Mouse (Mus musculus) gastrocnemius, postnatal 25 days (tissue): Measurements from ENCODE around the gene Fan1. TPM values are rescaled to one million over a fixed set of nuclear protein-coding genes. Genes with fewer than 3 reads are reported as not detected.

Source experiments
- DNase-seq: peaks from one replicate; pipeline ENCODE4 v3.0.0; 2022
- total RNA-seq, 2 experiments: library from RNA; stranded (reverse); gene quantifications; 1 replicate in 1 of 2; 2 replicates in 1 of 2; pipeline ENCODE4 v1.2.3; 2021

The Fan1 gene
- total RNA-seq, 2 experiments from 2014 or later = 5.3 to 6.4 TPM

- no peak for DNase-seq
Observed at GRCm38 (mm10) chr7:64331309-64331708, 42.6 kb downstream of the Fan1 start.

GRCm38 (mm10) chr7:64327486-64327885, 46.4 kb downstream of the Fan1 start:
- DNase-seq = no peak

GRCm38 (mm10) chr7:64326892-64327291, 47.0 kb downstream of the Fan1 start:
- DNase-seq = peak; percentile 51

- no peak for DNase-seq
Observed at GRCm38 (mm10) chr7:64321658-64322057, 52.2 kb downstream of the Fan1 start.

GRCm38 (mm10) chr7:64321125-64321524, 52.8 kb downstream of the Fan1 start:
- no peak for DNase-seq

- no peak for DNase-seq
Observed at GRCm38 (mm10) chr7:64312811-64313210, 61.1 kb downstream of the Fan1 start.

- DNase-seq = no peak
Observed at GRCm38 (mm10) chr7:64310756-64311155, 63.1 kb downstream of the Fan1 start.

GRCm38 (mm10) chr7:64310241-64310640, 63.7 kb downstream of the Fan1 start:
- no peak for DNase-seq

Other genes with a start within 250 kb of the Fan1 start
- under 1 TPM in 1 of 2 experiments, not detected in 1; 0.33 TPM for gene Trpm1, start 220.3 kb downstream of the Fan1 start, total RNA-seq
- gene Mtmr10, start 86.4 kb downstream of the Fan1 start, total RNA-seq = 10 to 100 TPM; 12.9 to 17.8 TPM
- gene Mphosph10, start 18.2 kb upstream of the Fan1 start, total RNA-seq = 10 to 100 TPM; 12.1 to 13.9 TPM
- 10 to 100 TPM; 73.8 to 92.1 TPM for gene Mcee, start 18.5 kb upstream of the Fan1 start, total RNA-seq
- gene Apba2, start 127.6 kb upstream of the Fan1 start, total RNA-seq = under 1 TPM; 0.24 to 0.28 TPM